Mouse (Mus musculus) brown adipose tissue, adult 24 weeks (tissue): ENCODE measurements around the gene Dgkz. TPM values are rescaled to one million over a fixed set of nuclear protein-coding genes. Genes with fewer than 3 reads are reported as not detected.

ENCODE experiments used
- H3K27ac ChIP-seq: fragments of 200-500 bp; replicated peaks from 2 replicates; pipeline ENCODE4 v1.5.1; 2012; ENCODE audit warnings: low read depth, mild to moderate bottlenecking, low read length
- H3K4me1 ChIP-seq: fragments of 200-500 bp; 2 replicates; pipeline ENCODE4 v1.6.1; 2012; ENCODE audit warnings: low read length, mixed read lengths; ENCODE audit not compliant: control insufficient read depth, insufficient read depth, insufficient read length
- H3K4me3 ChIP-seq: fragments of 200-500 bp; 2 replicates; pipeline ENCODE4 v1.5.1; 2012; ENCODE audit warnings: low read depth, mild to moderate bottlenecking, low read length, moderate library complexity; ENCODE audit not compliant: insufficient read depth
- polyA plus RNA-seq: library from polyadenylated mRNA; stranded (reverse); fragments of >200 nt; gene quantifications from 2 replicates; pipeline ENCODE4 v1.2.4, GENCODE M21; 2012; ENCODE audit not compliant: missing spikeins, insufficient read depth, insufficient read length

Dgkz gene
- polyA plus RNA-seq, 1 experiment: 8.1 TPM

DNA sequence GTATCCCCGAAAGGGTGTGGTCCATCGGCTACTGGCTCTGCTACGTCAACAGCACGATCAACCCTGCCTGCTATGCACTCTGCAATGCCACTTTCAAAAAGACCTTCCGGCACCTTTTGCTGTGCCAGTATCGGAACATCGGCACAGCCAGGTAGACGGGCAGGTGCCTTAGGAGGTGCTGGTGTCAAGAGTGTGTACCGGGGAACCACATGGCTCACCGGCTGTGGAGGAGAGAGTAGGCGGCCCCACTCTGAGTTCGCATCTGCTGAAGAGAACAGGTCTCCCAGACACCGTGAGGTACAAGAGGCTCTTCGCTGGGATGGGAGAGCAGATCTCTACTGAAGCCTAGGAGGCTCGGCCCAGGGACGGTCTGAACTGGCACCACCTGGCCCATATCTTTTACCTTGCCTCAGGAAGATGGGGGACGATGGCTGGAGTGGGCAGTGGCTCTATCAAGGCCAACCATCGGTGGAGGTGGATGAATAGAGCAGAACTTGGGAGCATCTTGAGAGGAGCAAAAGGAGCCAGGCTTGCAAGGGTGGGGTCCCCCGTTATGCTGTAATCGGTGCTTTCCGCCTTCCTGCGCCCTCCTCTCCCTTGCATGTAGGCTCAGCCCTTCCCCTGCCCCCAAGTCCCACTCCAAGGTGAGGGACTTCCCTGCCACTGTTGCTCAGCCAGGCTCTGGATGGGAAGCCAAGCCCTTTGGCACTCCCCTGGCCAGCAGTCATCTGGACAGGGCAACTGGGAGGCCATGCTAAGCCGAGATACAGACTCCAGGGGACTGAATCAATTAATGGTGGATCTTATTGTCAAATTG, 46.9 kb downstream of the Dgkz start:
- no peak overlapping the region for H3K4me3 ChIP-seq
- no peaks in the 10 kb centered on the region; the same call in 1 of the 2 replicates for H3K4me1 ChIP-seq
- no peak overlapping the region for H3K27ac ChIP-seq

DNA sequence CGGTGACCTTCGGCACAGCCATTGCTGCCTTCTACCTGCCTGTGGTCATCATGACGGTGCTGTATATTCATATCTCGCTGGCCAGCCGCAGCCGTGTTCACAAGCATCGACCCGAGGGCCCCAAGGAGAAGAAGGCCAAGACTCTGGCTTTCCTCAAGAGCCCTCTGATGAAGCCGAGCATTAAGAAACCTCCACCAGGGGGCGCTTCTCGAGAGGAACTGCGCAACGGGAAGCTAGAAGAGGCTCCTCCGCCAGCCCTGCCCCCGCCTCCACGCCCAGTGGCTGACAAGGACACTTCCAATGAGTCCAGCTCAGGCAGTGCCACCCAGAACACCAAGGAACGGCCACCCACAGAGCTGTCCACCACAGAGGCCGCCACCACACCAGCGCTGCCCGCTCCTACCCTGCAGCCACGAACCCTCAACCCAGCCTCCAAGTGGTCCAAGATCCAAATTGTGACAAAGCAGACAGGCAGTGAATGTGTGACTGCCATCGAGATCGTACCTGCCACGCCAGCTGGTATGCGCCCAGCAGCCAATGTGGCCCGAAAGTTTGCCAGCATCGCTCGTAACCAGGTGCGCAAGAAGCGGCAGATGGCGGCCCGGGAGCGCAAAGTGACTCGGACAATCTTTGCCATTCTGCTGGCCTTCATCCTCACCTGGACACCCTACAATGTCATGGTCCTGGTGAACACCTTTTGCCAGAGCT, 47.7 kb downstream of the Dgkz start:
- H3K4me3 ChIP-seq: no peak overlapping the region

GRCm38 (mm10) chr2:91926949-91927348, 48.7 kb downstream of the Dgkz start, which contains the start of gene Chrm4:
Gene Chrm4 (plus strand): TSS chr2:91927249.
- Histone ChIP-seq H3K27ac (no peak within 1 kb of the TSS), H3K4me3 (no peak within 1 kb of the TSS), H3K4me1 (no peaks in the 10 kb centered on the region; the same call in 1 of the 2 replicates)

More for the DNA sequence above, 47.7 kb downstream of the Dgkz start:
- Histone ChIP-seq H3K4me1 (no peaks in the 10 kb centered on the region; the same call in 1 of the 2 replicates), H3K27ac (no peak overlapping the region)

DNA sequence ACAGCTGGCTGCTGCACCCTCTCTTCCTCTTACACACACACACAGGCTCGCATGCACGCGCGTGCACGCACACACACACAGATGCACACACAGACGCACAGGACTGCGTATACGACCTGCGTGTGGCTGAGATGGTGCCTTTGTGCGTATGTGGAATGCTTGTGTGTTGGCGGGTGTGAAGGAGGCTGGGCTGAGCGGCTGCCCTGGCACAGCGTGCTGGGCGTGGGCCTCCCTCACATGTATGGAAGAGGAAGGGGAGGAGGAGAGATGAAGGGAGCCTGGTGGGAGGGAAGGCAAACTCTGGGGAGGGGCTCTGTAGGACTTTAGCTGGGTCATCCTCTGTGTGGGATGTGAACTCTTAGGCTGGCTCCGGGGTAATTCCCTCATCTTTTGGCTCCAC, 50.2 kb downstream of the Dgkz start:
- H3K4me1 ChIP-seq: peaks cover 4% of the 10 kb centered on the region; the same call in 1 of the 2 replicates
- H3K4me3 ChIP-seq: no peak overlapping the region
- H3K27ac ChIP-seq: no peak overlapping the region

GRCm38 (mm10) chr2:91924726-91925125, 50.9 kb downstream of the Dgkz start:
- H3K4me1 ChIP-seq: peaks cover 4% of the 10 kb centered on the region; the same call in 1 of the 2 replicates
- no peak overlapping the region for H3K27ac ChIP-seq
- H3K4me3 ChIP-seq: no peak overlapping the region

- H3K4me3 ChIP-seq: peak overlapping the region; percentile 43
- no peak overlapping the region for H3K27ac ChIP-seq
Observed at GRCm38 (mm10) chr2:91923415-91924337, 52.0 kb downstream of the Dgkz start.

DNA sequence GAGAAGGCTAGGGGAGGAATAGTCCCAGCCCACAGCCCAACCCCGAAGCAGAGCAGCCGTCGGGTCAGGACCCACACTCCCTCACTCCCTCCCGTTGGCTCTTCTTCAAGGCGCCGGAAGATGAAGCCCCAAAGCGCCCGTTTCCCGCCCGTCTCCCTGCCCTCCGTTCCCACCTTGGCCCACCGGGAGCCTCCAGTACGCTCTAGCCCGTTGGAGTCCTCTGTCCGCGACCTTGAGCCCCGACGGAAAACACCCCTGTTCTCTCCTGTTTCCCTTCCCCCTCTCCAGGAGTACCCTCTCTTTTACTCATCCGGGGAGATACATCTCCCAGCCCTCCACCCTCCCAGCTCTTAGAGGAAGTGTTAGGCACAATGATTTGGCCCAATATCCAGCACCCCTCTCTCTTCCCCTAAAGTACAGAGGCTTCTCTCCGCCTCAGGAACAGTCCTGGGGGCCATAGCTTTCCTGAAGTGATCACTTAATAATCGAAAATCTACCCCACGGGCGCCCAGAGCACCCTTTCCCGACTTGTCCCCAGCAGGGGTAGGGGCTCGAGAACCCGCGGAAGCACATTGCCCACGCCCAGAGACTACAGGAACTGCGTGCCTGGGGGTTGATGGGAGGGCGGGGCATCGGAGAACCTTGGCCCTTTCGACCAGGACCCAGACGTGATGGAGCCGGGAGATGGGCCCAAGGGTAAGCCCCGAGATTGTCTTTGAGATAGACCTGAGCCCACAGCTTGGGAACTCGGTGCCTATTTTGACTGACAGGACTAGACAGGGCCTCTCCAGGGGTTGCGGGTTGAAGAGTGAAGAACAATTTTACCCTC, 52.9 kb downstream of the Dgkz start:
- Histone ChIP-seq H3K4me3 (peak overlapping the region; percentile 43), H3K4me1 (peaks cover 4% of the 10 kb centered on the region; the same call in 1 of the 2 replicates), H3K27ac (no peak overlapping the region)

More at GRCm38 (mm10) chr2:91923415-91924337, 52.0 kb downstream of the Dgkz start:
- peaks cover 4% of the 10 kb centered on the region; the same call in 1 of the 2 replicates for H3K4me1 ChIP-seq

GRCm38 (mm10) chr2:91921790-91922570, 53.7 kb downstream of the Dgkz start:
- peak overlapping the region; percentile 55 for H3K4me3 ChIP-seq
- H3K27ac ChIP-seq: no peak overlapping the region
- peaks cover 4% of the 10 kb centered on the region; the same call in 1 of the 2 replicates for H3K4me1 ChIP-seq

GRCm38 (mm10) chr2:91921181-91921789, 54.4 kb downstream of the Dgkz start:
- H3K4me1 ChIP-seq: peaks cover 4% of the 10 kb centered on the region; the same call in 1 of the 2 replicates
- H3K4me3 ChIP-seq: peak overlapping the region; percentile 55
- no peak overlapping the region for H3K27ac ChIP-seq

DNA sequence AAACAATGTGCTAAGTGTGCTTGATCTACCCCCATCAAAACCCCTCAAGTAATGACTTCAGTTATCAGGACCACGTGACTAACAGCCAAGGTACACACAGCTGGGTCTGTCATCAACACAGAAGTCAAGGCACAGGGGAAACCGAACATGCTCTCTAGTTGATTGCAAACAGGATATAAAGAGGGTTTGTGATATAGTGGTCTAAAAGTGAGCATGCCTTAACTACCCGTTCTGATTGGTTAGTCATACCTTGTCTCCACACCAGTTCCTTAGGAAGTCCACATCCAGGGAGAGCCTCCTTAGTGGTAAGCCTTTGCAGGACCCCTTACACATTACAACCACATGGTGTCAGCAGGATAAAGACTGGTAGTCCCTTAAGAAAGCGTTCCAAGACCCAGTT, 55.5 kb downstream of the Dgkz start:
- Histone ChIP-seq H3K27ac (no peak overlapping the region), H3K4me1 (peaks cover 4% of the 10 kb centered on the region; the same call in 1 of the 2 replicates), H3K4me3 (no peak overlapping the region)

DNA sequence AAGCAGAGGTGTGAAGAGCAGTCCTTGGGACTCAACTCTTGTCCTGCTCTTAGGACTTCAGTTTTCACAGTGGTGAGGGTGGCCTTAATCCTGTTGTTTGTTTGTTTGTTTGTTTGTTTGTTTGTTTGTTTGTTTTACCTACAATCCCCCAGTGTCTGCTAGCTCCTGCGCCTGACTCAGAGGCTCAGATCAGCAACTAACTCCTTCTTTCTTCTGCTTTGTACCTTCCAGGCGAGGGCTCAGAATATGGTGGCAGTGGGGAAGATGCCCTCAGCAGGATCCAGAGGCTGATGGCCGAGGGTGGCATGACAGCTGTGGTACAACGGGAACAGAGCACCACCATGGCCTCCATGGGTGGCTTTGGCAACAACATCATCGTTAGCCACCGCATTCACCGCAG, 58.6 kb downstream of the Dgkz start:
- H3K27ac ChIP-seq: no peak overlapping the region

GRCm38 (mm10) chr2:91916346-91916977, 59.2 kb downstream of the Dgkz start:
- Histone ChIP-seq H3K4me3 (no peak overlapping the region), H3K4me1 (peaks cover 3% of the 10 kb centered on the region; the same call in 1 of the 2 replicates), H3K27ac (no peak overlapping the region)

More for the DNA sequence above, 58.6 kb downstream of the Dgkz start:
- Histone ChIP-seq H3K4me3 (no peak overlapping the region), H3K4me1 (peaks cover 4% of the 10 kb centered on the region; the same call in 1 of the 2 replicates)
